In genomic region chr8:111536978-111537764, GRCm38 (mm10) we compare ENCODE assay signal across 8 mouse cellular contexts. TPM values are rescaled to one million over a fixed set of nuclear protein-coding genes. Genes with fewer than 3 reads are reported as not detected.
DNase-seq lines count a peak whose midpoint lies in the region; ATAC-seq and TF ChIP-seq lines count a peak whose summit lies in the region.

No protein-coding gene starts in this region.

- TF ChIP-seq CTCF in Patski (IDR thresholded peaks at IDR 0.05) = no peak
- TF ChIP-seq CTCF in small intestine, adult 2 months (IDR thresholded peaks at IDR 0.05; ENCODE audit: extremely low read depth, insufficient read length, insufficient replicate concordance, low read depth, low read length) = no peak

- intact Hi-C loops in left cerebral cortex, postnatal 4 days (cut with DNase I) = loop anchor here (5.0 kb wide), 1 partner anchor 90 kb away; no protein-coding TSS in a partner anchor

- no peaks in the 10 kb centered on the region for H3K27me3 ChIP-seq in Patski
- H3K27me3 ChIP-seq in intestine, embryonic 14.5 days (replicated peaks; ENCODE audit: control insufficient read depth, insufficient read depth, low read length) = no peaks in the 10 kb centered on the region
- H3K27me3 ChIP-seq in small intestine, adult 2 months (ENCODE audit: control insufficient read depth, insufficient read depth, low read length) = no peaks in the 10 kb centered on the region

- POLR2A ChIA-PET in Patski (lab: Charles Lee) = interaction anchor here (1.0 to 1.2 kb wide), 2 partner anchors 34 to 125 kb away, joined by 3 read pairs; no protein-coding TSS in a partner anchor

- in situ Hi-C loops in Patski (cut with MboI; ENCODE audit: low pct_unique_long_range_greater_than_20kb) = loop anchor here (10.0 kb wide), 1 partner anchor 298 kb away; no protein-coding TSS in a partner anchor

- H3K27ac ChIP-seq in intestine, embryonic 14.5 days (ENCODE audit: low read depth) = peak overlapping the region; percentile 95
- peak overlapping the region; percentile 55 for H3K27ac ChIP-seq in small intestine, adult 2 months (ENCODE audit: insufficient read depth, low read depth, low read length)

- CTCF ChIA-PET in Patski (lab: Charles Lee) = no interaction called here

- peak overlapping the region; percentile 90 for H3K4me3 ChIP-seq in intestine, embryonic 14.5 days (ENCODE audit: low read depth, low read length)
- H3K4me3 ChIP-seq in small intestine, adult 2 months (ENCODE audit: low read depth, low read length) = peak overlapping the region; percentile 99

- H3K4me2 ChIP-seq in intestine, embryonic 14.5 days (ENCODE audit: low read length) = peak overlapping the region; percentile 76

- no peak for TF ChIP-seq POLR2A in small intestine, adult 2 months (IDR thresholded peaks at IDR 0.05; ENCODE audit: low read depth, low read length)

- H3K4me1 ChIP-seq in intestine, embryonic 14.5 days (replicated peaks; ENCODE audit: control insufficient read depth, insufficient read depth, low read length) = peaks cover 24% of the 10 kb centered on the region
- H3K4me1 ChIP-seq in small intestine, adult 2 months (ENCODE audit: control insufficient read depth, insufficient read depth, insufficient read length, low read length) = peaks cover 5% of the 10 kb centered on the region; the same call in 1 of the 2 replicates

- under 1% methylated on average over 64 of the region's 64 CpGs for WGBS in intestine, embryonic 14.5 days
- WGBS in small intestine, adult 2 months = under 1% methylated on average over 64 of the region's 64 CpGs

- no peaks in the 10 kb centered on the region for H3K36me3 ChIP-seq in intestine, embryonic 14.5 days (ENCODE audit: control insufficient read depth, insufficient read depth, low read length)
- no peaks in the 10 kb centered on the region for H3K36me3 ChIP-seq in small intestine, adult 2 months (ENCODE audit: control insufficient read depth, insufficient read depth, low read length)

- ATAC-seq in Patski = peak; percentile 16
- ATAC-seq in frontal cortex, adult (ENCODE audit: low TSS enrichment) = peak; percentile 45
- peak; percentile 47 for ATAC-seq in intestine, embryonic 14.5 days (replicated peaks; ENCODE audit: low FRiP score, low TSS enrichment, low read depth)
- ATAC-seq in megakaryocyte-erythroid progenitor cell, adult 5-6 weeks (replicated peaks; ENCODE audit: low FRiP score, low TSS enrichment, poor library complexity, severe bottlenecking) = peak; percentile 59

- peak overlapping the region; percentile 95 for H3K9ac ChIP-seq in intestine, embryonic 14.5 days (ENCODE audit: low read length)

- no peak for DNase-seq in Patski (ENCODE audit: low read depth, low spot score)
- peak; percentile 68 for DNase-seq in cerebellum, adult 9-11 months
- peak; percentile 70 for DNase-seq in intestine, embryonic 14.5 days (ENCODE audit: low spot score)
- peak; percentile 38 for DNase-seq in left cerebral cortex, postnatal 4 days
- no peak for DNase-seq in Muller cell, postnatal 12 days (ENCODE audit: inconsistent ontology term)

- H3K9me3 ChIP-seq in intestine, embryonic 14.5 days (ENCODE audit: control insufficient read depth, low read length) = no peaks in the 10 kb centered on the region

RNA-seq across cellular contexts. Expression of gene Znrf1, which starts 1.3 kb away (rescaled TPM):
- 55.3 TPM for polyA plus RNA-seq in Patski (2021)
- polyA plus RNA-seq in intestine, embryonic 14.5 days (2014; fragmentation: Nextera tagmentation; extraction: Ambion mirVana) = 27.0 and 34.2 TPM in 2 replicates
- 100 to 1,000 TPM; 191 to 204 TPM for total RNA-seq in left cerebral cortex, postnatal 4 days (2021)
- total RNA-seq in megakaryocyte-erythroid progenitor cell, adult 5-6 weeks (2014; fragmentation: Nextera tagmentation) = 54.1 and 55.3 TPM in 2 replicates
- 21.4 and 25.9 TPM in 2 replicates for total RNA-seq in megakaryocyte-erythroid progenitor cell, adult 5-6 weeks (2017)
- polyA plus RNA-seq in small intestine, adult 2 months (2012; rRNA removed) = 18.7 and 25.7 TPM in 2 replicates

RNA-seq across cellular contexts. Expression of gene Wdr59, which starts 15.3 kb away (rescaled TPM):
- polyA plus RNA-seq in Patski (2021) = 16.4 TPM
- 5.2 TPM in 2 replicates for polyA plus RNA-seq in intestine, embryonic 14.5 days (2014; fragmentation: Nextera tagmentation; extraction: Ambion mirVana)
- 10 to 100 TPM; 23.9 to 25.5 TPM for total RNA-seq in left cerebral cortex, postnatal 4 days (2021)
- total RNA-seq in megakaryocyte-erythroid progenitor cell, adult 5-6 weeks (2014; fragmentation: Nextera tagmentation) = 14.4 and 16.0 TPM in 2 replicates
- total RNA-seq in megakaryocyte-erythroid progenitor cell, adult 5-6 weeks (2017) = 11.9 and 14.1 TPM in 2 replicates
- polyA plus RNA-seq in small intestine, adult 2 months (2012; rRNA removed) = 2.1 and 2.2 TPM in 2 replicates

Comparison
In these comparisons a context has a peak if more than half of its experiments do, and no peak if none do; other contexts are left out.
1. DNase-seq: peak in cerebellum, adult 9-11 months (single experiment), intestine, embryonic 14.5 days (single experiment) and left cerebral cortex, postnatal 4 days (single experiment); none in Patski (single experiment) and Muller cell, postnatal 12 days (single experiment).
2. Peak in every context shown above with its lines, with median percentiles within 50 percentile points of each other: ATAC-seq.